In genomic region chr2:60672973-60673954, GRCm38 (mm10) we compare ENCODE assay signal across 14 mouse cellular contexts. TPM values are rescaled to one million over a fixed set of nuclear protein-coding genes. Genes with fewer than 3 reads are reported as not detected.
DNase-seq lines count a peak whose midpoint lies in the region; ATAC-seq lines count a peak whose summit lies in the region.
"Had no signal": no experiment of that assay in that cellular context is flagged by ENCODE, and none has a peak within 500 bp of the region (broad histone marks: within the 10 kb centered on the region; RNA-seq: fewer than 3 reads in every experiment).

No protein-coding gene starts in this region.

- H3K27me3 ChIP-seq in hindbrain, embryonic 14.5 days (ENCODE audit: control insufficient read depth, insufficient read depth, low read length): no peaks in the 10 kb centered on the region
- H3K27me3 ChIP-seq in hindbrain, embryonic 10.5 days (ENCODE audit: insufficient read depth, poor library complexity, severe bottlenecking): no peaks in the 10 kb centered on the region
- no peaks in the 10 kb centered on the region for H3K27me3 ChIP-seq in intestine, embryonic 14.5 days (replicated peaks; ENCODE audit: control insufficient read depth, insufficient read depth, low read length)
- H3K27me3 ChIP-seq in midbrain, embryonic 15.5 days (replicated peaks): no peaks in the 10 kb centered on the region
- H3K27me3 ChIP-seq: Patski had no signal

- intact Hi-C loops in gastrocnemius, postnatal 36 days (cut with DNase I): no loop called here
- intact Hi-C loops in left cerebral cortex, postnatal 14 days (cut with DNase I): no loop called here

- H3K4me3 ChIP-seq in hindbrain, embryonic 14.5 days (replicated peaks; ENCODE audit: low read length): no peak overlapping the region
- H3K4me3 ChIP-seq in hindbrain, embryonic 10.5 days: no peak overlapping the region
- H3K4me3 ChIP-seq in intestine, embryonic 14.5 days (ENCODE audit: low read depth, low read length): peak overlapping the region; percentile 19
- no peak overlapping the region for H3K4me3 ChIP-seq in midbrain, embryonic 15.5 days

- H3K4me2 ChIP-seq in hindbrain, embryonic 14.5 days (replicated peaks): 0 out of 2 replicates have a peak overlapping the region, but pooled peaks have one; percentile 0
- peak overlapping the region; percentile 36 for H3K4me2 ChIP-seq in intestine, embryonic 14.5 days (ENCODE audit: low read length)
- peak overlapping the region; percentile 4; the same call in 1 of the 2 replicates for H3K4me2 ChIP-seq in midbrain, embryonic 15.5 days

- H3K36me3 ChIP-seq in hindbrain, embryonic 14.5 days (replicated peaks; ENCODE audit: control insufficient read depth, insufficient read depth): no peaks in the 10 kb centered on the region
- no peaks in the 10 kb centered on the region for H3K36me3 ChIP-seq in hindbrain, embryonic 10.5 days
- H3K36me3 ChIP-seq in intestine, embryonic 14.5 days (ENCODE audit: control insufficient read depth, insufficient read depth, low read length): no peaks in the 10 kb centered on the region
- H3K36me3 ChIP-seq in midbrain, embryonic 15.5 days (replicated peaks): no peaks in the 10 kb centered on the region

- ATAC-seq in hindbrain, embryonic 14.5 days (ENCODE audit: low FRiP score): no peak
- no peak for ATAC-seq in intestine, embryonic 14.5 days (replicated peaks; ENCODE audit: low FRiP score, low TSS enrichment, low read depth)
- no peak for ATAC-seq in midbrain, embryonic 15.5 days (replicated peaks)
- no peak for ATAC-seq in inflammation-experienced regulatory T-cells, adult 6 months
- ATAC-seq: Patski had no signal

- WGBS in hindbrain, embryonic 14.5 days: 55% methylated on average over 17 of the region's 17 CpGs
- WGBS in hindbrain, embryonic 10.5 days: 61% methylated on average over 17 of the region's 17 CpGs
- WGBS in intestine, embryonic 14.5 days: 40% methylated on average over 17 of the region's 17 CpGs
- 25% methylated on average over 17 of the region's 17 CpGs for WGBS in midbrain, embryonic 15.5 days

- no peaks in the 10 kb centered on the region for H3K9me3 ChIP-seq in hindbrain, embryonic 14.5 days (ENCODE audit: control insufficient read depth, low read length)
- H3K9me3 ChIP-seq in hindbrain, embryonic 10.5 days: no peaks in the 10 kb centered on the region
- H3K9me3 ChIP-seq in intestine, embryonic 14.5 days (ENCODE audit: control insufficient read depth, low read length): no peaks in the 10 kb centered on the region
- H3K9me3 ChIP-seq in midbrain, embryonic 15.5 days: no peaks in the 10 kb centered on the region

- DNase-seq in hindbrain, embryonic 14.5 days (ENCODE audit: low spot score): no peak
- DNase-seq in hindbrain, embryonic 10.5 days (ENCODE audit: low spot score): no peak
- DNase-seq in ES-CJ7 (ENCODE audit: low read depth, low spot score): peak; percentile 18
- no peak for DNase-seq in intestine, embryonic 14.5 days (ENCODE audit: low spot score)
- no peak for DNase-seq in gastrocnemius, postnatal 36 days
- DNase-seq in left cerebral cortex, postnatal 14 days (ENCODE audit: low spot score in 2 of 2): no peak
- DNase-seq: adrenal gland, postnatal 10 days; cerebellum, adult 11 months; heart, adult 11 months; heart, postnatal 4 days; left cerebral cortex, postnatal 4 days had no signal

- no peak overlapping the region for H3K9ac ChIP-seq in hindbrain, embryonic 14.5 days
- 0 out of 2 replicates have a peak overlapping the region, but pooled peaks have one; percentile 2 for H3K9ac ChIP-seq in intestine, embryonic 14.5 days (ENCODE audit: low read length)
- no peak overlapping the region for H3K9ac ChIP-seq in midbrain, embryonic 15.5 days

- H3K27ac ChIP-seq in hindbrain, embryonic 14.5 days: no peak overlapping the region
- no peak overlapping the region for H3K27ac ChIP-seq in hindbrain, embryonic 10.5 days
- H3K27ac ChIP-seq in intestine, embryonic 14.5 days (ENCODE audit: low read depth): peak overlapping the region; percentile 30
- H3K27ac ChIP-seq in midbrain, embryonic 15.5 days: no peak overlapping the region

- H3K4me1 ChIP-seq in hindbrain, embryonic 14.5 days (replicated peaks; ENCODE audit: control insufficient read depth, insufficient read depth, low read length): no peaks in the 10 kb centered on the region
- H3K4me1 ChIP-seq in hindbrain, embryonic 10.5 days (replicated peaks): peaks cover 5% of the 10 kb centered on the region; the same call in 1 of the 2 replicates
- no peaks in the 10 kb centered on the region for H3K4me1 ChIP-seq in intestine, embryonic 14.5 days (replicated peaks; ENCODE audit: control insufficient read depth, insufficient read depth, low read length)
- peaks cover 10% of the 10 kb centered on the region for H3K4me1 ChIP-seq in midbrain, embryonic 15.5 days

RNA-seq across cellular contexts. Expression of gene Itgb6, which starts 49.2 kb away (rescaled TPM):
- polyA plus RNA-seq in hindbrain, embryonic 14.5 days (2014; fragmentation: Nextera tagmentation; extraction: Ambion mirVana): 0.20 TPM in 1 of 2 replicates, not detected in the other
- 0.83 and 0.88 TPM in 2 replicates for polyA plus RNA-seq in hindbrain, embryonic 10.5 days (2016; fragmentation: Nextera tagmentation; extraction: Ambion mirVana)
- 9.6 and 9.7 TPM in 2 replicates for polyA plus RNA-seq in intestine, embryonic 14.5 days (2014; fragmentation: Nextera tagmentation; extraction: Ambion mirVana)
- polyA plus RNA-seq in midbrain, embryonic 15.5 days (2015; fragmentation: Nextera tagmentation; extraction: Ambion mirVana): 0.06 and 0.09 TPM in 2 replicates
- 10 to 100 TPM; 20.3 to 21.7 TPM for total RNA-seq in gastrocnemius, postnatal 36 days (2021)
- polyA plus RNA-seq in inflammation-experienced regulatory T-cells, adult 6 months (2017; shearing (Covaris generic)): not detected
- total RNA-seq in left cerebral cortex, postnatal 14 days (2021): under 1 TPM; 0.18 to 0.21 TPM
- total RNA-seq: left cerebral cortex, postnatal 4 days had no signal
